Mouse (Mus musculus): ENCODE measurements around the gene Matn4. TPM values are rescaled to one million over a fixed set of nuclear protein-coding genes. Genes with fewer than 3 reads are reported as not detected.

Matn4 gene
- polyA plus RNA-seq, 1 experiment from 2014 or later, result 2.0 TPM

DNA sequence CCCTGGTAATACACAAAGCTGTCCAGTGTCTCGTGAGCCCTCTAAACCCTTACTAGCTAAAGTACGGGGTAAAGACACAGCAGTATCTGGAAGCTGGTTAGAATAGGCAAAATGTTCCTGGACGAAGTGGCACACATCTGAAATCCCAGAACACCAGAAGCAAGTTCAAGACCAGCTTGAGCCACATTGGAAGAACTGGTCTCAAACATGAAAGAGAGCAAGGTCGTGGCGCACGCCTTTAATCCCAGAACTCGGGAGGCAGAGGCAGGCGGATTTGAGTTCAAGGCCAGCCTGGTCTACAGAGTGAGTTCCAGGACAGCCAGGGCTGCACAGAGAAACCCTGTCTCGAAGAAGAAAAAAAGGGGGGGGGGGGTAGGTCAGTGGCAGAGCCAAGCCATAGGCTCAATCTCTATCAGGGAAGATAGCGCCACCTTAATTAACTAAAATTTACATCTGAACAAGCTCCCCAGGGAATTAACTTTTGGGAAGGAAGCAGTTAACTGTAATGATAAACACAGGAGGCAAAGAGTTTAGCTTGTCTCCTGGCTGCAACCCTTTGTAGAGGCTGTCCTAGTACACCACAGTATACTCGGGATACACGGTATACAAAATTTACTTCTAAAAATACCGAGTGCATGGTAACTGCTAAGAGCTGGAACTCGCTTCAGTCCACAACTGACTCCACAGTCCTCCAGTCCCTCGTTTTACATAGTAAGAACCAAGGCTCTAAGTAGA, 25.1 kb upstream of the Matn4 start:
- H3K4me1 ChIP-seq (replicated peaks; ENCODE audit: control insufficient read depth, insufficient read depth), result peaks cover 26% of the 10 kb centered on the region
- H3K27ac ChIP-seq (replicated peaks), result peak overlapping the region; percentile 69
- H3K9me3 ChIP-seq (ENCODE audit: control insufficient read depth, low read length), result no peaks in the 10 kb centered on the region
- H3K36me3 ChIP-seq (ENCODE audit: control insufficient read depth, insufficient read depth, low read length), result peaks cover 18% of the 10 kb centered on the region
- no peak overlapping the region for H3K4me3 ChIP-seq (ENCODE audit: low read depth, low read length)
- H3K4me2 ChIP-seq (replicated peaks; ENCODE audit: low read depth), result no peak overlapping the region
- TF ChIP-seq EP300 (optimal IDR thresholded peaks at IDR 0.05), result no peak
- TF ChIP-seq CTCF (IDR thresholded peaks at IDR 0.05; ENCODE audit: low read depth), result no peak
- WGBS, result 56% methylated on average over 15 of the region's 15 CpGs
- DNase-seq (ENCODE audit: low spot score) (no peak), ATAC-seq (ENCODE audit: low FRiP score, low TSS enrichment) (no peak)
- H3K9ac ChIP-seq (ENCODE audit: low read length), result no peak overlapping the region
- H3K27me3 ChIP-seq (ENCODE audit: control insufficient read depth, insufficient read depth, low read length), result no peaks in the 10 kb centered on the region

DNA sequence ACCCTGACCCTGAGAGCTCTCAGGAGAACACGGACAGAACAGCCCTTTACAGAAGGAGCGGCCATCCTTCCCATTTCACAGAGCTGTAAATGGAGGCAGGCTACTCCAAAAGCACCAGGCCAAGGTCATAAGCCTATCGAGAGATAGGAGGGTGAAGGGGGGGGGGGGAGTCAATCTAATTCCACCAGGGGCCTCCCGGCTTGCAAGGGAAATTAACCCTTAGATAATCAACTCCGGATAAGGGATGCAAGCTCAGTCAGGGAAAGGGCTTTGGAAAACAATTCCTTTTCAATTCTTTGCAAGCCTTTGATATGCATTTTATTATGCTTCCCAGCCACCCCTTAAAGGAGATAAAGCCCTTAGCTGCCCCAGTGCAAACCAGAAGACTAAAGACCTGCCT, 23.5 kb upstream of the Matn4 start:
- TF ChIP-seq EP300 (optimal IDR thresholded peaks at IDR 0.05) (no peak), CTCF (IDR thresholded peaks at IDR 0.05; ENCODE audit: low read depth) (no peak)
- Histone ChIP-seq H3K9me3 (ENCODE audit: control insufficient read depth, low read length) (no peaks in the 10 kb centered on the region), H3K4me1 (replicated peaks; ENCODE audit: control insufficient read depth, insufficient read depth) (peaks cover 15% of the 10 kb centered on the region), H3K4me2 (replicated peaks; ENCODE audit: low read depth) (no peak overlapping the region), H3K4me3 (ENCODE audit: low read depth, low read length) (no peak overlapping the region), H3K9ac (ENCODE audit: low read length) (no peak overlapping the region), H3K27ac (replicated peaks) (no peak overlapping the region), H3K36me3 (ENCODE audit: control insufficient read depth, insufficient read depth, low read length) (peaks cover 22% of the 10 kb centered on the region), H3K27me3 (ENCODE audit: control insufficient read depth, insufficient read depth, low read length) (no peaks in the 10 kb centered on the region)
- no peak for DNase-seq (ENCODE audit: low spot score)
- ATAC-seq (ENCODE audit: low FRiP score, low TSS enrichment), result no peak
- WGBS, result 39% methylated on average over 5 of the region's 5 CpGs

DNA sequence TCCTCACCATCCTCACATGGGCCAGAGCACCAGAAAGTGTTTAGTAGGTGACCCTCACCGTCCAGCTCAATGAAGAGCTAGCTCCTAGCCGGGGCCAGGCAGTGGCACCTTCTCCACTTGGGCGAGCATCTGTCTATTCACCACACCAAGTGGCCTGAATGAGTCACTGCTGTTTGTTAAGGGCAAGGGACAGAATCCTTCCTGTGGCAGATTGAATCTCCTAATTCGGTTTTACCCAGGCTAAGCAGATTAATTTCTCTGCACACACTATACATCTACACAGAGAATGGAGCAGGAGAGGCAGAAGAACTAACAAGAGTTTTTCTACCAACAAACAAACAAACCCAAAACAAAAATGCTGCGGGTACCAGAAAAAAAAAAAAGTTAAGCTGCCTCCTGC, 22.0 kb upstream of the Matn4 start:
- ATAC-seq (ENCODE audit: low FRiP score, low TSS enrichment) (no peak), DNase-seq (ENCODE audit: low spot score) (no peak)
- TF ChIP-seq EP300 (optimal IDR thresholded peaks at IDR 0.05) (no peak), CTCF (IDR thresholded peaks at IDR 0.05; ENCODE audit: low read depth) (no peak)
- H3K4me3 ChIP-seq (ENCODE audit: low read depth, low read length), result no peak overlapping the region
- peaks cover 22% of the 10 kb centered on the region for H3K36me3 ChIP-seq (ENCODE audit: control insufficient read depth, insufficient read depth, low read length)
- H3K4me1 ChIP-seq (replicated peaks; ENCODE audit: control insufficient read depth, insufficient read depth), result peaks cover 11% of the 10 kb centered on the region
- H3K9ac ChIP-seq (ENCODE audit: low read length), result no peak overlapping the region
- H3K4me2 ChIP-seq (replicated peaks; ENCODE audit: low read depth), result no peak overlapping the region
- H3K27ac ChIP-seq (replicated peaks), result no peak overlapping the region
- no peaks in the 10 kb centered on the region for H3K27me3 ChIP-seq (ENCODE audit: control insufficient read depth, insufficient read depth, low read length)
- 66% methylated on average over 5 of the region's 5 CpGs for WGBS
- H3K9me3 ChIP-seq (ENCODE audit: control insufficient read depth, low read length), result no peaks in the 10 kb centered on the region

DNA sequence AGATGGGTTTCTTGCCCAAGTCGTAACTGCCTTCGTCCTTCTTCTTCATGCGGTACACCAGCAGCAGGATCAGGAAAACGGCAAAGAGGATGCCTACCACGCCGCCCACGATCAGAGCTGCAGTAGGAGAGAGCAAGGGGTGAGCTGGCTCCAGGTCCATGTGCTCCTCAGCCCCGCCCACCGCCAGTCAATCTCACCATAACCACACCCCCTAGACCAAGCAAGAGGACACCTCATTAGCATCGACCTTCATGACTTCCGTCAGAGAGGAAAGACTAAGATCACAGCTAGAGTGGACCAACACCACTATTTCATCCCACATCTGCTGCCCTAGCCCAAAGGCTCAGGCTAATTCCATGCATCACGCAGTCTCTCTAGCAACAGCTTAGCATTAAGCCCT, 21.2 kb upstream of the Matn4 start:
- DNase-seq (ENCODE audit: low spot score) (peak; percentile 56), ATAC-seq (ENCODE audit: low FRiP score, low TSS enrichment) (peak; percentile 36; the same call in 1 of the 2 replicates)
- Histone ChIP-seq H3K27ac (replicated peaks) (no peak overlapping the region), H3K27me3 (ENCODE audit: control insufficient read depth, insufficient read depth, low read length) (no peaks in the 10 kb centered on the region), H3K9me3 (ENCODE audit: control insufficient read depth, low read length) (no peaks in the 10 kb centered on the region), H3K9ac (ENCODE audit: low read length) (no peak overlapping the region), H3K4me3 (ENCODE audit: low read depth, low read length) (no peak overlapping the region), H3K4me1 (replicated peaks; ENCODE audit: control insufficient read depth, insufficient read depth) (peaks cover 6% of the 10 kb centered on the region), H3K36me3 (ENCODE audit: control insufficient read depth, insufficient read depth, low read length) (peaks cover 22% of the 10 kb centered on the region), H3K4me2 (replicated peaks; ENCODE audit: low read depth) (no peak overlapping the region)
- WGBS, result 35% methylated on average over 12 of the region's 12 CpGs
- no peak for TF ChIP-seq CTCF (IDR thresholded peaks at IDR 0.05; ENCODE audit: low read depth)
- no peak for TF ChIP-seq EP300 (optimal IDR thresholded peaks at IDR 0.05)

DNA sequence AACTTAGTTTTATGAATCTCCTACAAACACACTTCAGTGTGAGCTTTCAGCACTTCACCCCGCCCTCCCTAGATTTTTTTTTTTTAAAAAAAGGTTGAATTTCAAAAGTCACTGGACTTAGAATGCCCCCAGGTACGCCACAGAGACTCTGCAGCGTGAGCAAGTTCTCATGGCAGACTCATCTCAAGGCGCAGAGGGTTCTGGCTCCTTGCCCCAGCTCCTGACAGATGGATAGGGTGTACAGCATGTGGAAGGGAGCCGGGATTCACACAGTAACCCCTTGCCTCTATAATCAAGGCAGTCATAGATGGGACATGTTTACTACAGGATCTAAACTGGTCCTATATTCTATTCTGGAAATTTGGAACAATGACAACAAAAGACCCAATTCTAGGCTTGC, 20.4 kb upstream of the Matn4 start:
- TF ChIP-seq CTCF (IDR thresholded peaks at IDR 0.05; ENCODE audit: low read depth) (no peak), EP300 (optimal IDR thresholded peaks at IDR 0.05) (no peak)
- H3K9me3 ChIP-seq (ENCODE audit: control insufficient read depth, low read length), result no peaks in the 10 kb centered on the region
- no peak overlapping the region for H3K4me3 ChIP-seq (ENCODE audit: low read depth, low read length)
- no peaks in the 10 kb centered on the region for H3K4me1 ChIP-seq (replicated peaks; ENCODE audit: control insufficient read depth, insufficient read depth)
- H3K27me3 ChIP-seq (ENCODE audit: control insufficient read depth, insufficient read depth, low read length), result no peaks in the 10 kb centered on the region
- H3K27ac ChIP-seq (replicated peaks), result no peak overlapping the region
- H3K4me2 ChIP-seq (replicated peaks; ENCODE audit: low read depth), result no peak overlapping the region
- DNase-seq (ENCODE audit: low spot score) (no peak), ATAC-seq (ENCODE audit: low FRiP score, low TSS enrichment) (no peak)
- no peak overlapping the region for H3K9ac ChIP-seq (ENCODE audit: low read length)
- peaks cover 22% of the 10 kb centered on the region for H3K36me3 ChIP-seq (ENCODE audit: control insufficient read depth, insufficient read depth, low read length)
- WGBS, result 80% methylated on average over 5 of the region's 5 CpGs

DNA sequence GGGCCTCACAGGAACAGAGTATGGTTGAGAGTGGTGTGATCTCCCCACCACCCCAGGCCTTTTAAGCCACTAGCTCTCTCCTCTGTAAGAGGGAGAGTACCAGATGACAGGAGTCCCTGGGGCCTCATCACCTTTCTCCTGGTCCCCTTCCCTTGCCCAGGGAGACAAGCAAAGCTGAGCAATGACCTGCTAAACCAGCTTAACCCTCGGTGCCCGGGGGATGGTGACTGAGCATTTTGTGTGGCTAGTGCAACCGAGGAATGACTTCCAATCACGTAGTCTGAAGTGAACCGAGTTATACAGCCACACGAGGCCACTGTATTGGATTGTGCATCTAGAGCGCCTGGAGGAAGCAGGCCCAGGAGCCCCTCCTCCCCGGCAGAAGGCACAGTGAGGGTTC, 19.4 kb upstream of the Matn4 start:
- TF ChIP-seq CTCF (IDR thresholded peaks at IDR 0.05; ENCODE audit: low read depth), result no peak
- TF ChIP-seq EP300 (optimal IDR thresholded peaks at IDR 0.05), result no peak
- Histone ChIP-seq H3K4me2 (replicated peaks; ENCODE audit: low read depth) (no peak overlapping the region), H3K4me1 (replicated peaks; ENCODE audit: control insufficient read depth, insufficient read depth) (no peaks in the 10 kb centered on the region), H3K27me3 (ENCODE audit: control insufficient read depth, insufficient read depth, low read length) (no peaks in the 10 kb centered on the region), H3K36me3 (ENCODE audit: control insufficient read depth, insufficient read depth, low read length) (peaks cover 22% of the 10 kb centered on the region), H3K9ac (ENCODE audit: low read length) (no peak overlapping the region), H3K9me3 (ENCODE audit: control insufficient read depth, low read length) (no peaks in the 10 kb centered on the region), H3K4me3 (ENCODE audit: low read depth, low read length) (no peak overlapping the region), H3K27ac (replicated peaks) (no peak overlapping the region)
- DNase-seq (ENCODE audit: low spot score), result no peak
- WGBS, result 92% methylated on average over 8 of the region's 8 CpGs
- ATAC-seq (ENCODE audit: low FRiP score, low TSS enrichment), result no peak

Measured in stomach, postnatal 0 days (tissue).